Mouse (Mus musculus) kidney, adult 2 months (tissue): ENCODE measurements at regions not wholly inside any gene's neighbourhood (a gene's known extent, or its start where the extent isn't known, plus 50 kb on each side); places are given as distances from the start of the nearest gene placed in this dataset.

Experiments
- CTCF ChIP-seq: fragments of 200-500 bp; conservative IDR thresholded peaks from 2 replicates; pipeline ENCODE4 v1.5.1; 2011; ENCODE audit warnings: low read depth, mild to moderate bottlenecking, control low read depth, low read length, moderate library complexity, mixed read lengths; ENCODE audit not compliant: insufficient read depth, insufficient read length
- POLR2A ChIP-seq: fragments of 200-500 bp; IDR thresholded peaks from one replicate; pipeline ENCODE4 v1.6.1; 2011; ENCODE audit warnings: low read depth, low read length, control low read depth

DNA sequence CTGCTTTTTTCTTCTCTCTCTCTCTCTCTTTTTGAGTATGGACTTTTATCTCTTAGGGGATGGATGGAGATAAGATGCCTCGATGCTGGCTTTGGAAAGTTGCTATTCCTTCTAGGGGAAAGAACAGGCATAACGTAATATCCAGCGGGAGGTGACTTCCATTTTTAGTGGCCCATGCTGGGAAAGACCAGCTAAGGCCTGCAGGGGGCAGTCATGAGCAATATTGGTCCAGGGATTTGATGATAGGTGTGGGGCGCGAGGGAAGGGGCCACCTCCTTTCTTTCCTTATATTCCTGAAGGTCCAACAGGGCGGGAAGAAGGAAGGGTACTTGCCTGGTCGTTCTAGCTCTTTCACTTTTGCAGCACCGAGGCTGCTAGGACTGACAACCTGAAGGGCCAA is 160.8 kb downstream of the Etnk1 start:
- TF ChIP-seq CTCF (0 out of 2 replicates have a peak, but pooled peaks have one; percentile 11), POLR2A (no peak)
